ENCODE assay signal across 8 mouse cellular contexts in genomic region chr12:73546086-73546711, GRCm38 (mm10). TPM values are rescaled to one million over a fixed set of nuclear protein-coding genes. Genes with fewer than 3 reads are reported as not detected.
DNase-seq lines count a peak whose midpoint lies in the region; ATAC-seq and TF ChIP-seq lines count a peak whose summit lies in the region.

Tmem30b (minus strand) TSS chr12:73546392.

- no peak for TF ChIP-seq POLR2A in embryonic fibroblast, embryonic 13.5 days (IDR thresholded peaks at IDR 0.05; ENCODE audit: low read depth, low read length)

- peak within 1 kb of the TSS; percentile 83 for H3K4me2 ChIP-seq in heart, embryonic 11.5 days
- peak within 1 kb of the TSS; percentile 73 for H3K4me2 ChIP-seq in lung, postnatal 0 days (replicated peaks; ENCODE audit: low read depth, low read length)
- H3K4me2 ChIP-seq in stomach, postnatal 0 days (replicated peaks; ENCODE audit: low read depth) = peak within 1 kb of the TSS; percentile 77

- peak within 1 kb of the TSS; percentile 54 for H3K9ac ChIP-seq in heart, embryonic 11.5 days (ENCODE audit: low read depth, low read length)
- H3K9ac ChIP-seq in lung, postnatal 0 days (replicated peaks; ENCODE audit: low read depth) = peak within 1 kb of the TSS; percentile 26
- H3K9ac ChIP-seq in stomach, postnatal 0 days (ENCODE audit: low read length) = peak within 1 kb of the TSS; percentile 79

- no peaks in the 10 kb centered on the region for H3K36me3 ChIP-seq in heart, embryonic 11.5 days (ENCODE audit: control insufficient read depth, insufficient read depth, low read length)
- H3K36me3 ChIP-seq in lung, postnatal 0 days (ENCODE audit: insufficient read depth, low read length) = no peaks in the 10 kb centered on the region
- no peaks in the 10 kb centered on the region for H3K36me3 ChIP-seq in stomach, postnatal 0 days (ENCODE audit: control insufficient read depth, insufficient read depth, low read length)

- no peaks in the 10 kb centered on the region for H3K9me3 ChIP-seq in heart, embryonic 11.5 days (replicated peaks; ENCODE audit: control insufficient read depth, low read length)
- H3K9me3 ChIP-seq in lung, postnatal 0 days (ENCODE audit: low read length) = no peaks in the 10 kb centered on the region
- no peaks in the 10 kb centered on the region for H3K9me3 ChIP-seq in stomach, postnatal 0 days (ENCODE audit: control insufficient read depth, low read length)

- peak within 1 kb of the TSS; percentile 44 for H3K4me3 ChIP-seq in heart, embryonic 11.5 days (ENCODE audit: low read depth, low read length)
- H3K4me3 ChIP-seq in embryonic fibroblast, embryonic 13.5 days (ENCODE audit: insufficient read depth, low read length) = peak within 1 kb of the TSS; percentile 27
- peak within 1 kb of the TSS; percentile 46 for H3K4me3 ChIP-seq in lung, postnatal 0 days (ENCODE audit: low read depth, low read length)
- H3K4me3 ChIP-seq in stomach, postnatal 0 days (ENCODE audit: low read depth, low read length) = peak within 1 kb of the TSS; percentile 52

- no peak for DNase-seq in heart, adult 9 months (ENCODE audit: low spot score in 2 of 2)
- peak; percentile 55 to 77 for DNase-seq in kidney, adult 8-10 months
- DNase-seq in lung, postnatal 0 days (ENCODE audit: low spot score) = peak; percentile 81
- peak; percentile 96 for DNase-seq in stomach, postnatal 0 days (ENCODE audit: low spot score)
- no peak for DNase-seq in right cerebral cortex, adult 2 months (ENCODE audit: low spot score in 2 of 2)
- no peak for DNase-seq in cerebellum, postnatal 10 days

- peaks cover 6% of the 10 kb centered on the region; the same call in 1 of the 2 replicates for H3K4me1 ChIP-seq in heart, embryonic 11.5 days (ENCODE audit: control insufficient read depth, insufficient read depth, low read length)
- H3K4me1 ChIP-seq in embryonic fibroblast, embryonic 13.5 days (ENCODE audit: control insufficient read depth, insufficient read depth, low read length) = no peaks in the 10 kb centered on the region
- H3K4me1 ChIP-seq in lung, postnatal 0 days (ENCODE audit: insufficient read depth, low read depth, low read length) = no peaks in the 10 kb centered on the region
- H3K4me1 ChIP-seq in stomach, postnatal 0 days (replicated peaks; ENCODE audit: control insufficient read depth, insufficient read depth) = 0 out of 2 replicates have a peak, but pooled peaks cover 2% of the 10 kb centered on the region

- no peak within 1 kb of the TSS for H3K27ac ChIP-seq in heart, embryonic 11.5 days (ENCODE audit: low read depth, low read length)
- no peak within 1 kb of the TSS for H3K27ac ChIP-seq in embryonic fibroblast, embryonic 13.5 days (ENCODE audit: insufficient read depth, low read length)
- H3K27ac ChIP-seq in lung, postnatal 0 days (ENCODE audit: low read length) = peak within 1 kb of the TSS; percentile 32; the same call in 1 of the 2 replicates
- peak within 1 kb of the TSS; percentile 94 for H3K27ac ChIP-seq in stomach, postnatal 0 days (replicated peaks)

- 0 out of 2 replicates have a peak, but pooled peaks have one; percentile 3 for TF ChIP-seq CTCF in embryonic fibroblast, embryonic 13.5 days (IDR thresholded peaks at IDR 0.05; ENCODE audit: borderline replicate concordance, insufficient read depth, low read length)
- no peak for TF ChIP-seq CTCF in lung, postnatal 0 days (IDR thresholded peaks at IDR 0.05)
- TF ChIP-seq CTCF in stomach, postnatal 0 days (IDR thresholded peaks at IDR 0.05; ENCODE audit: low read depth) = no peak; the same call in 1 of the 2 replicates

- no peak for TF ChIP-seq EP300 in lung, postnatal 0 days (IDR thresholded peaks at IDR 0.05)
- TF ChIP-seq EP300 in stomach, postnatal 0 days (optimal IDR thresholded peaks at IDR 0.05) = no peak

- ATAC-seq in heart, embryonic 11.5 days (replicated peaks; ENCODE audit: insufficient number of reproducible peaks, low FRiP score, low TSS enrichment) = peak; percentile 39; the same call in 1 of the 2 replicates
- peak; percentile 94 for ATAC-seq in lung, postnatal 0 days
- ATAC-seq in stomach, postnatal 0 days (ENCODE audit: low FRiP score, low TSS enrichment) = peak; percentile 95

- peaks cover 59% of the 10 kb centered on the region for H3K27me3 ChIP-seq in heart, embryonic 11.5 days (ENCODE audit: control insufficient read depth, insufficient read depth, low read length)
- peaks cover 30% of the 10 kb centered on the region for H3K27me3 ChIP-seq in lung, postnatal 0 days (replicated peaks; ENCODE audit: insufficient read depth, low read length)
- 0 out of 2 replicates have a peak, but pooled peaks cover 3% of the 10 kb centered on the region for H3K27me3 ChIP-seq in stomach, postnatal 0 days (ENCODE audit: control insufficient read depth, insufficient read depth, low read length)

- WGBS in heart, embryonic 11.5 days (ENCODE audit: insufficient replicate concordance) = 3% methylated on average over 50 of the region's 61 CpGs
- 6% methylated on average over 24 of the region's 61 CpGs for WGBS in lung, postnatal 0 days
- WGBS in stomach, postnatal 0 days = under 1% methylated on average over 29 of the region's 61 CpGs

RNA-seq across cellular contexts. Expression of gene Tmem30b, which starts in this region (rescaled TPM):
- polyA plus RNA-seq in heart, embryonic 11.5 days (2014; fragmentation: Nextera tagmentation; extraction: Ambion mirVana) = 0.30 TPM in 2 replicates
- polyA plus RNA-seq in embryonic fibroblast, embryonic 13.5 days (2011; ENCODE audit: insufficient read length, low read depth, missing spikeins) = 0.60 and 2.0 TPM in 2 replicates
- polyA plus RNA-seq in lung, postnatal 0 days (2015; fragmentation: Nextera tagmentation; extraction: Ambion mirVana) = 19.3 and 19.4 TPM in 2 replicates
- 78.3 and 83.9 TPM in 2 replicates for polyA plus RNA-seq in stomach, postnatal 0 days (2015; fragmentation: Nextera tagmentation; extraction: Ambion mirVana)

Comparison
In these comparisons a context has a peak if more than half of its experiments do, and no peak if none do; other contexts are left out.
1. Peak in ATAC-seq, H3K4me3 ChIP-seq, H3K9ac ChIP-seq and H3K4me2 ChIP-seq in heart, embryonic 11.5 days; RNA of the gene not detected or under 1 TPM.
2. ATAC-seq: peak in every context shown above with its lines; median percentile 95 in stomach, postnatal 0 days; 94 in lung, postnatal 0 days; 39 in heart, embryonic 11.5 days.
3. H3K27ac ChIP-seq: peak in lung, postnatal 0 days (single experiment) and stomach, postnatal 0 days (single experiment); none in heart, embryonic 11.5 days (single experiment) and embryonic fibroblast, embryonic 13.5 days (single experiment).
4. H3K9ac ChIP-seq: peak in every context shown above with its lines; median percentile 79 in stomach, postnatal 0 days; 54 in heart, embryonic 11.5 days; 26 in lung, postnatal 0 days.
5. DNase-seq: peak in kidney, adult 8-10 months (2 of 2), lung, postnatal 0 days (single experiment) and stomach, postnatal 0 days (single experiment); none in heart, adult 9 months (0 of 2), right cerebral cortex, adult 2 months (0 of 2) and cerebellum, postnatal 10 days (0 of 2).
6. Peak in every context shown above with its lines, with median percentiles within 50 percentile points of each other: H3K4me2 ChIP-seq and H3K4me3 ChIP-seq.